Mouse (Mus musculus): Measurements from ENCODE around the gene Golgb1.
"Not testable (repeated sequence)": the region's sequence is repeated elsewhere in the genome, so short reads cannot be mapped to it uniquely, and the experiment has no call there.

The Golgb1 gene

DNA sequence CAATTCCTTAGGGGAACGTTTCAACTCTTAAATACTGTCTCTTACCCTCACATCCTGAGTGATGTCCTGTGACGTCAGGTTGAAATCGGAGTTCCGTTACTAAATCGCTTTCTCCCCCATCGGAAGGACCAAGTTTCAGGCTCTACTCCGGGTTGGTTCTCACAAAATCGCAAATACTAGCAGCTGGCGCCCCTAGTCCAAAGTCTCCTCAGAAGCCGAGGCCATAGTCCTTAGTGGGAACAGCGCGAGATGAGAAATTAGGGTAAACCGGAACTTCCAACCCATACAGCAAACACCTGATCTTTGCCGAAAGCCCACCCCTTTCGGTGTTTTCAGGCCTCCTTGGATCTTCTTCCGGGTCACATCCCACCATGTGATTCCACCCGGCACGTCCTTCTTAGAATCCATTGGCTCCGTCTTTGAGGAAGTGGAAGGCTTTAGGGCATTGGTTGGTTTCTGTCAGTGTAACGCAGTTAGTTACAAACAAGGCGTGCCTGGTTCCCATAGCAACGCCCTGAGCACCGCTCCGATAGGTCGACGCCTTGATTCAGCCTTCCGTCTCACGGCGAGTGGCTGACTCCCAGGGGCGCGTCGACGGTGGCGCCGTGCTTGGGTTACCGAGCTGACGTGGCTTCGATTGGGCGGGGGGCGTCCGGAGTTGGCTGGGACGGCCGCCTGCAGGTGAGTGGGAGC, at the start of gene Golgb1, which contains the start of gene Eaf2:
TSS of gene Golgb1 (plus strand) at position 558 of the 693 bp plus-strand sequence.
TSS of gene Eaf2 (minus strand) at position 421 of the 693 bp plus-strand sequence.
- DNase-seq (ENCODE audit: low spot score), result peak; percentile 89

DNA sequence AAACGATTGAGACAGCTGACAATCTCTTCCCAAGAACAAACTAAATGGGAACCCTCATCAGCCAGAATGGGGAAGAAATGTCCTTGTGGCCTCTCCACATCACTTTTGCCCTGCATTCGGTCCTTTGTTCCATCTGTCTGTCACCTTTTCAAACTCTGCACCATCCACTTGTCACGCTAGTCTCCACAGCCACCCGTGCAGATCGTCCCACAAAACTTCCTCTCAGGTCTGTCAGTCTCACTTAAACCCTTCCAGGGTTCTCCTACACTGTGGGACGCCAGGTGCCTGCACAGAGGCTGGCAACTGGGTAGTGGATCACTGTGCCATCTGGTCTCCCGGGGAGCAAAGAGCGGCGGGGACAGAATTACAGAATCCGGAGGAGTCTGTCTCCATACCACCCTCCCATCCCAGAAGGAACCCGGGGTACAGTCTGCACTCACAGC, 47.3 kb upstream of the Golgb1 start:
- no peak for DNase-seq (ENCODE audit: low spot score)

DNA sequence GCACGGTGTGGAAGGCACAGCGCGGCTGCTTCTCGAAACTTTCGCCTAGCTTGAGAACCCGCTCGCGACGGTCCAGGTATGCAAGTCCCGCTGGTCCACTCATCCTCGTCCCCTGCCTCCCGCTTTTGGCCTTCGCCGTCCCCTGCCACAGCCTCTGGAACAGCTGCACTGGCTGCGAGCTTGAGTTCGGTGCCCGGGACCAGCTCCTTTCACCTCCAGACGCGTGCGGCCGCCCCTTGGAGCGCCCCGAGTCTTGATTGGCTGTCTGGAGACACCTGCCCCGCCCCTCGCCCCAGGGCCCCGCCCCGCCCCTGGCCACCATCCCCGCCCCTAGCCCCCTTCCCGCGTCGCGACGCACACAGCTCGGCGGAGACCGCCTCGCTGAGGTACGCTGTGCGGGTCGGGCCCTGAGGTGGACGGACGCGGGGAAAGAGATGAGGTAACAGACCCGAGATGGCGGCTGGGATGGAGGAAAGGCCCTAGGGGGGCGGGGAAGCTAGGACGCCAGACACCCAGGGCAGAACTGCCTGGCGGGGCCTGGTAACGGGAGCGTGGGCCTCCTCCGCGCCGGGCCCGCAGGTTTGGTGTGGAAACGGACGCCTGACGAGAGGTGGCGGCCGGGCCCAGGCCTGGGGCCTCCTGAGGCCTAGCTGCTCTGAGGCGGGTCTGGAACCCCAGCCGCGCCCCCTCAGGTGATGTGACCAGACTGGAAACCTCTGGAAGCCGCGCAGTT, 46.7 kb upstream of the Golgb1 start, which contains the start of gene Iqcb1:
TSS of gene Iqcb1 (plus strand) at position 332 of the 733 bp plus-strand sequence.
- peak; percentile 83 for DNase-seq (ENCODE audit: low spot score)

DNA sequence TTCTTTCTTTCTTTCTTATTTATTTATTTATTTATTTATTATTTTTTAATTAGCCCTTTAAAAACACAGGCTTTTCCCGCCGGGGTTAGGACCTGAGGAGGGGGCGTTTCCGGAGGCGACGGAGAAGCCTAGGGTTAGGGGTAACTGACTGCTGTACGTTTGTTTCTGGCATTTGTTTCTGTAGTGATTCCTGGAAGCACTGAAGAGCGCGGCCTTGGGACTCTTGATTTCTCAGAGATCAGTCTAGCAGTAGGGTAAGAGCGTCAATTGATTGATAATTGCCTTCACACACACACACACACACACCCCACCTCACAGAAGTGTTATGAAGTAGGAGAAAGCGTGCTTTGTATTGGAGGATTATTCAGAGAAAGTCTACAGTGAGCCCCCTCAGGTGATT, 46.1 kb upstream of the Golgb1 start:
- DNase-seq (ENCODE audit: low spot score), result no peak

DNA sequence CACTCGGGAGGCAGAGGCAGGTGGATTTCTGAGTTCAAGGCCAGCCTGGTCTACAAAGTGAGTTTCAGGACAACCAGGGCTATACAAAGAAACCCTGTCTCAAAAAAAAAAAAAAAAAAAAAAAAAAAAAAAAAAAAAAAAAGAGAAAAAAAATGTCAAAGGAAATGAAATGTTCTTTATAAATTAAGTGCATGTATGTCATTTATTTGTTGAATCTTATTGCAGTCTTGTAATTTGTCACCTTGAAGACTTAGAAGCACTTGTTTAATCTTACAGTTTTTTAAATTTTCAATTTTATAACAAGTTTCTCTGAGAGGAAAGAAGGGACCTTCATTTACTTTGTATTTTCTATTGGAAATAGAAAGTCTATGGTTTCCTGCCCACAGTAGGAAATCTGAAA, 28.0 kb upstream of the Golgb1 start:
- DNase-seq (ENCODE audit: low spot score), result not testable (repeated sequence)

DNA sequence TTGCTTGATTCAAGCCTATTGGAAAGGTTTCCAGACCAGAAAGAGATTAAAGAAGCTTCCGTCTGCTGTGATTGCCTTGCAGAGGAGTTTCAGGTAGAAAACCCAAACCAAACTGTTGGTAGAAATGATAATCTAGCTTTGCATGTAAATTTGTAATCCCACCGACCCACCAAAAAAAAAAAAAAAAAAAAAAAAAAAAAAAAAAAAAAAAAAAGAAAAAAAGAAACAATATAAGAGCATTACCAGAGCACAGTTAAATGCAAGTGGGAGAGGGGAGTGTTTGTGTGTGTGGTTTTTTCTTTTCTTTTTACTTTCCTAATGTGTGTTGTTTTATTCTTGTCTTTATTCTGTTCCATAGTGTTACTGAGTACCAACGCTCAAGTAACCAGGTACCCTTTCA, 23.7 kb upstream of the Golgb1 start:
- no peak for DNase-seq (ENCODE audit: low spot score)

DNA sequence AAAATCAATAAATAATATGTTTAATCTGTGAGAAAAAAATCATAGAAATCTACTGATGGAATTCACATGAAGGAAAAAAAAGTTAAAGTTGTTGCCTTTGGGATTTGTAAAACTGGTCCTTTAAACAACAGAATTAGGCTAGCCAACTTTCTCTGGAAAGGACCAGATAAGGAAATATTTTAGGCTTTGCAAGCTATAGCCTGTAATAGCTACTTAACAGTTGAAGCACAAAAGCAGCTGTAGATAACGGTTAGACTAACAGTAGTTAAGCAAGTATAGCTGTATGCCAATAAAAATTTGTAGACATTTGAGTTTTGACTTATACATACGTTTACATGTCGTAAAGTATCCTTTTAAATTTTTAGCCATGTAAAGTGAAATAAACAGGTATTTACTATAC, 11.4 kb upstream of the Golgb1 start:
- no peak for DNase-seq (ENCODE audit: low spot score)

DNA sequence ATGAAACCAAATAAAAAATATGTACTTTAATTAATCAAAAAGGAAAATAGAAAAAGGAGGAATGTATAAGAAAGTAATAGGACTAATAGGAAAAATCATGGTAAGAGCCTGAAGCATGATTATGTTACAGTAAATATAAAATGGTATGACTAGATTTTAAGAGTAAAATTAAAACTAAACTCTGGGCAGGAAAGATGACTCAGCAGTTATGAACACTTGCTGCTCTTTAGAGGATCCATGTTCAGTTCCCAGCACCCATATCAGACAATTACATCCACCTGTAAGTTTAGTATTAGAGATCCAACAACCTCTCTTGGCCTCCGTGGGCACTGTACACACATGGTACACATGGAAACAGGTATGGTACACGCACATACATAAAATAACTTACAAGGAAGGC, 5.5 kb upstream of the Golgb1 start:
- DNase-seq (ENCODE audit: low spot score), result no peak

DNA sequence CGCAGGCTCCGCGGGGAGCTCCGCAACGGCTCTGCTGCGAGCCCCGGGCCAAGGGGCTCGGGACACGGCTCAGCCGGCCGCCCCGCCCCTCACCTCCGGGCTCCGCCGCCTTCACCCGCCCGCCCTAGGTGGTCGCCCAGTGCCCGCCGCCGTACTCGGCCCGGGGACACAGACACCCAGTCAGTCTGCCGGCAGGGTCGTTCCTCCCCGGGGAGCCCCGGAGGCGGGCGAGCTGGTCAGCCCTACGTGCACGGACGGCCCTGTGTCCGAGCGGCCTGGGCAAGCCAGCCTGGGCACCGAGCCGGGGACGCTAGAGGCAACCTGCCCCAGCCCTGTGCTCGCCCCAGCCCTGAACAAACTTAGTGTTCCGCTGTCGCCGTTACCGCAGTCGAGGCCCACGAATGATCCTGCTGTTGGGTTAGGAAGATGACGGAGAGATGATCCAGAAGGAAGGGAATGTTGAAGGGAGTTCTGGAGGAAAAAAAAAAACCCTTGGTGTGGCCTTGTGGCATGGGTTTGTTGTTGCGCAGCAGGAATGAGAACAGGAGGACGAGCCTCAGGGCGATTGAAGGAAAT, 424 bp downstream of the Golgb1 start:
- DNase-seq (ENCODE audit: low spot score), result no peak

DNA sequence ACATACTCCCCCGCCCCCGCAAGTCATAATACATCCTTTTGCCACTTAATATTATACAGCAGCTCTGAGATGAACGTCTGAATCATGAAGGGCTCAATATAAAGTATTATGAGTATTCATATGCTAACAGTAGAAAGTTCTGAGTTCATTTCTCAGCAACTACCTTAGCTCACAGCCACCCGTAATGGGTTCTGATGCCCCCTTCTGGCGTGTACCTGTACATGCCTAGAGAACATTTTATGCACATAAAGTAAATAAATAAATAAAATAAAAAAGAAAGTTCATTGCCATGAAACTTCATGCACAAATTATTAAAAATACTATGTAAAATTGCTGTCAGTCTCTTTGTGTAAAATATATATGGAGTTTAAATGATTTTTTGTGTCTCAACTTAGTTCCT, 2.4 kb downstream of the Golgb1 start:
- DNase-seq (ENCODE audit: low spot score), result no peak

DNA sequence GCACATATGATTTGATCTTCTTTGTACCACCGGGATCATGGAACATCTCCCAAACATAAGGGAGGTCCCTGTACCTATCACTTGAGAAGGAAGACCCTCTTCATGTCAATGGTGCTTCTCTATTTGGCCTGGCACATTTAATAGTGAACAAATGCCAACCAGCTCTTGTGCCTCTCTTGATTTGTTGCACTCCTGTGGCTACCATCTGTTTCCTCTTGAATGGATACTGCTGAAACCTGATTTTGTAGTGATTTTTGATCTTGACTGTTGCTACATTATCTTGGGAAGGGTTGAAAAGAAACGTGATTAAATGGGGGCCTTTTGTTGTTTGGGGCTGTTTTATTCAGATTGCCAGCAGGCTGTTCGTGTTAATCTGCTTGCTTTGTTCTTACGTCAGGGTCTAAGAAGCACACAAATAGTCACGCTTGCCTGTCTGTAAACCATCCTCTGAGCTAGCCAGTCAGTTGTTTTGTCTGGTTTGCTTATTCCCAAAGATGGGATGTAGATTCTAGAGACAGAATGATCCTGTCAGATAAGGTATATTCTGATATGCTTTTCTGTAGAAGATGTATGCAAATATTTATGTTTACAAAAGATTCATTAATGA, 7.9 kb downstream of the Golgb1 start:
- DNase-seq (ENCODE audit: low spot score), result no peak

DNA sequence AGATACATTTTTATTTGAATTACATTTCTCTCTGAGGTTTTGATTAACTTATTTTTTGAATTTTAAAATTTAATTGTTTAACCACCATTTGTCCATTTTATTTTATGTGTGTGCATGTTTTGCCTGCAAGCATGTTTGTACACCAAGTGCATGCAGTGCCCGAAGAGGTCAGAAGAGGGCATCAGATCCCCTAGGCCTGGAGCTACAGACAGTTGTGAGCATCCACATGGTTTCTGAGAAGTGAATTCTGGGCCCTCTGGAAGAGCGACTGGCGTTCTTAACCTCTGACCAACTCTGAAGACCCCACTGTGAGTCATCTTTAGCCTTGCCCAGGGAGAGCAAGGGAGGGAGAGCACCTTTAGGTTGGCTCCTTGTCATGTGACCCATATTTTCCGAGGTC, 9.9 kb downstream of the Golgb1 start:
- DNase-seq (ENCODE audit: low spot score), result no peak

DNA sequence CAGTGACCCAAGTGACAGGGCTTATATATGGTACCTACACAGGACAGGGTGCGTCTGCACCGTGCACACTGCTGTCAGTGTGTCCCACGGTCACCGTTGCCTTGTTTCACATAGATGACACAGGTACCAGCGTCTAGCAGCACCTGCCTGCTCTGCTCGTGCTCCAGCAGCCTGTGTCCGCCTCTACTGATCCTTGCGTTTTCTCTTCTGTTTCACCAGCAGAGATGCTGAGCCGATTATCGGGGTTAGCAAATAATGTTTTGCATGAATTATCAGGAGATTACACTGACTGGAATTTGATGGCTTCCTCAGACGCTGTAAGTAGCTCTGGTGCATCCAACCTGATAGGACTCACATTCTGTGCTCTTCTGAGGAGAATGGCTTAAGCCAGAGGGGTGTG, 11.0 kb downstream of the Golgb1 start:
- DNase-seq (ENCODE audit: low spot score), result no peak

DNA sequence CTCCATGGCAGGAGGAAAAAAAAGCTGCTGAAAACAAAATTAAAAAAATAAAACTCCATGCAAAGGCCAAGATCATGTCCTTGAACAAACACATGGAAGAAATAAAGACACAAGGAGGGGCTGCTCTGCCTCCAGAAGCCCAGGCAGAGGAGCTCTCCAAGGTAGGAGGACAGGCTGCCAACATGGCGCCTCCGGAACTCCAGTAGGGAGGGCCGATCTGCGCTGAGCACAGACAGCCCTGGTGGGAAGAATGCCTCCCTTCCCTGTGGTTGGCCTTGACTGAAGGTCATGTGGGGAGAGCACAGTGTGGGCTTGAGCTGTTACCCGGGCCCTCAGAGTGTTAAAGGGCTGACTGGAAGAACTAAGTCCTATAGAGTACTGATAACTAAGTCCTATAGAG, 12.6 kb downstream of the Golgb1 start:
- peak; percentile 46 for DNase-seq (ENCODE audit: low spot score)

DNA sequence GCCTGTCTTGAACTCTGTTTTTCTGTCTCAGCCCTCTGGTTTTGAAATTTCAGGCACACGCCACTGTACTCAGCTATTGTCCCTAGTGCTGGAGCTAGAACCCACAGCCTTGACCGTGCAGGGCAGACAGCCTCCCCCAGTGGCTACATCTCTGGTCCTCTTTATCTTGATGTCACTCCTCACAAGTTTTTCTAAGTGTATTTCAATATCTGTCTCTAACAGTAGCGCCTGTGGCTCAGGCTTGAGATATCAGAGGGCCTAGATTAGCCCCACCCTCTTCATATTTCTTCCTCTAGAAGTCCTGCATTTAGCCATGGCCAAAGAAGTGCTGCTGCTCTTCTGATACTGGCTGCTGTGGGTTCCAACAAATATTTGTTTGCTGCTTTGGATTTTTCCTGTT, 15.6 kb downstream of the Golgb1 start:
- no peak for DNase-seq (ENCODE audit: low spot score)

DNA sequence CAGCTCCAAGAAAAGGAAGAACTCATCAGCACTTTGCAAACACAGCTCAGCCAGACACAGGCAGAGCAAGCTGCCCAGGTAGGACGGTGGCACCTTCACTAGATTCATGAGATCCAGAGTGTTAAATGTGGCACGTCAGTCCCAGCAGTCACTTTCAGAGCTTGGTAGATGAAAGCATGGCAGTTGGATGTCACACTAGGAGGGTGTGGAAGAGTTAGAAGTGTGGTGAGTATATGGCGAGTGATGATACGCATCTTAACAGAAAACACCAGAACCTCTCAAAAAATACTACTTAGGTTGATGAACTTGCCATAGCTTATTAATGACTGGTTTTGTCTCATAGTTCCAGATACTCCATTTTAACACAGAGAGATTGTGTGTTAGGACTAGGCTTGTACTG, 16.5 kb downstream of the Golgb1 start:
- no peak for DNase-seq (ENCODE audit: low spot score)

DNA sequence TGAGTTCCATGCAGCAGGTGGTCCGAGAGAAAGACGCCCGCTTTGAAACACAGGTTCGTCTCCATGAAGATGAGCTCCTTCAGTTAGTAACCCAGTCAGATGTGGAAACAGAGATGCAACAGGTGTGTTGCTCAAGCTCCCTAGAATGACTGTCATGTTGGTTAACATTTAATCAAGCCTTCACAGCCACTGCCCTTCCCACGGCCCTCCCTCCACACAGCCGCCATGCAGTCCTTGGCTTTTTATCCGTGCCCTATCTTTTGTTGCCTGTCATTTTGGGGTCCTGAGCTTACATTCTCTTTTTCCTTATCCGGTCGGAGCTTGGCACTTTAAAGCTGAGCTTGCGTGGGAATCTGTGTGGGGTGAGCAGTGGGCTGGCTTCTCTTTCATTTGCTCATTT, 18.4 kb downstream of the Golgb1 start:
- no peak for DNase-seq (ENCODE audit: low spot score)

DNA sequence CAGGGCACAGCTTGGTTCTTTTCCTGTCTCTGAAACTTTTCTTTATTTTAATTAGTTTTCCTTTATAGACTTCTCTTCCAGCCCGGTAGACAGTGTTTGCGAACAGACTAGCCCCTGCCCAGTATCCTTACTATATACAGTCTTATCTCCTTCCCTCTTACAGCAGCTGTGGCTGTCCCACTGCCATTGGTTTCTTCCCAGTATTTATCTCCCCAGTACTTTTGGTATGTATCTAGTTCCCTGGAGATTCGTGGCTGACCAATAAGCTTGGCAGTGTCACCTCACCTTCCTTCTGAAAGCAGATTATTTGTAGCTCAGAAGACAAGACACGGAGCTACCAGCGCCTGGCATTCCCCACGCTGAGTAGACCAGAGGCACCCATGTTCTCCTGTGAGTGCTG, 21.8 kb downstream of the Golgb1 start:
- no peak for DNase-seq (ENCODE audit: low spot score)

DNA sequence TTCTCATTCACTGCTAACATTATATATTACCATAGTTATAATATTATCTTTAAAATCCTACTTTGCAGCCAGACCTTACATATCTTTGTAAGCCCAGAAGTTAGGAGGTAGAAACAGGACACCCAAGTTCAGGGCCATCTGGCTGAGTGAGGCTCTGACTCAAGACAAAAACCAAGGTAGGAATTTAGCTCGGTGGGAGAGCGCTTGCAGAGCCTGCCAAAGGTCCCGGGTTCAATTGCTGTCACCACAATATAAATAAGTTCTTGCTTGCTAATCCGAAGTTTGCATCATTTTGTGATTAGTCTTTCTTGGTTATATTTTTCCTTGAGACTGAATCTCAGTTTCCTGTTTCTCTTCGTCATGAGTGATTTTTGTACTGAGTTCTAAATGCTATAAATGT, 28.2 kb downstream of the Golgb1 start:
- no peak for DNase-seq (ENCODE audit: low spot score)

DNA sequence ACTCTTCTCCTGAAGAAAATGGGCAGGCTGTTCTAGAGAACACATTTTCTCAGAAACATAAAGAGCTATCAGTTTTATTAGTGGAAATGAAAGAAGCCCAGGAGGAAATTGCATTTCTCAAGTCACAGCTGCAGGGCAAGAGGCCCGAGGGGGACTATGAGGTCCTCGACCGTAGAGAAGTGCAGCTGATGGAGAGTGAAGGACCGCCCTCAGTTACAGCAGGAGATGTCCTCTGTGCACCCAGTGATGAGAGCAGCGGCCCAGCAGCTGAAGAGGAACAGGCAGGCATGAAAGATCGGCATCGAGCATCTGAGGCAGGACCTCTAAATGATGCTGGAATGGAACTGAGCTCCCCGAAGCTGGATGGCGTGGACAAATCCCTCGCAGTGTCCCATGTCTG, 37.0 kb downstream of the Golgb1 start:
- DNase-seq (ENCODE audit: low spot score), result no peak

DNA sequence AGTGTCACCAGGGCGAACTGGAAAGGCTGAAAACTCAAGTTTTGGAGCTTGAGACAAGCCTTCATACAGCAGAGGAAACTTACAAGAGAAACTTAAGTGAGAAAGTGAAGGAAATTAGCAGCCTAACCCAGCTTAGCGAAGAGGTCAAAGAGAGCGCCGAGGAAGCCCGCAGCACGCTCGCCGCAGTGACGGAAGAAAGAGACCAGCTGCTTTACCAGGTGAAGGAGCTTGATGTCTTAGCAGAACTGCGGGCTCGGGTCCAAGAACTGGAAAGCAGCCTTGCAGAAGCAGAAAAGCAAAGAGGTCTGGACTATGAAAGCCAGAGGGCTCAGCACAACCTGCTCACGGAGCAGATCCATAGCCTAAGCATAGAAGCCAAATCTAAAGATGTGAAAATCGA, 37.4 kb downstream of the Golgb1 start:
- DNase-seq (ENCODE audit: low spot score), result no peak

DNA sequence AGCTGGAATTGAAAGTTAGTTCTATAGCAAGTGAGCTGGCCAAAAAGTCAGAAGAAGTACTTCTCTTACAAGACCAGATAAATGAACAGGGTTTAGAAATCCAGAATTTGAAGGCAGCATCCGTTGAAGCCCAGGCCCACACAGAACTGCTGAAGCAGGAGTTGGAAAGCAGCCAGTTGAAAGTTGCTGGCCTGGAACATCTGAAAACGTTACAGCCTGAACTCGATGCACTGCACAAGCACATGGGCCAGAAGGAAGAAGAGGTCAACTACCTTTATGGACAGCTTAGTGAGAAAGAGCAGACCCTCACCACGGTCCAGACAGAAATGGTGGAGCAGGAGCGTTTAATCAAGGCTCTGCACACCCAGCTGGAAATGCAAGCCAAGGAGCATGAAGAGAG, 39.3 kb downstream of the Golgb1 start:
- no peak for DNase-seq (ENCODE audit: low spot score)

DNA sequence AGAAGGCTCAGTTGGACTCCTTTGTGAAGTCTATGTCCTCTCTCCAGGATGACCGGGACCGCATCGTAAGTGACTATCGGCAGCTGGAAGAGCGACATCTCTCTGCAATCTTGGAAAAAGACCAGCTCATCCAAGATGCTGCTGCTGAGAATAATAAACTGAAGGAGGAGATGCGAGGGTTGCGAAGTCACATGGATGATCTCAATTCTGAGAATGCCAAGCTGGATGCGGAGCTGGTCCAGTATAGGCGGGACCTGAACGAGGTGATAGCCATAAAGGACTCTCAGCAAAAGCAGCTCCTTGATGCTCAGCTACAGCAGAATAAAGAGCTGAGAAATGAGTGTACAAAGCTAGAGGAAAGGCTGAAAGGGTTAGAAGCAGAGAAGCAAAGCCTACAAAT, 43.6 kb downstream of the Golgb1 start:
- no peak for DNase-seq (ENCODE audit: low spot score)

Measured in ovary, postnatal 36 days (tissue).